Mouse (Mus musculus) lung, embryonic 16.5 days (tissue): ENCODE measurements at regions not wholly inside any gene's neighbourhood (a gene's known extent, or its start where the extent isn't known, plus 50 kb on each side); places are given as distances from the start of the nearest gene placed in this dataset.

ENCODE experiments used
- ATAC-seq: fragments of 200-750 bp; cut with Nextera tagmentation; 2 replicates; pipeline ENCODE4 v1.8.0; 2017; ENCODE audit warnings: low read depth, mild to moderate bottlenecking, moderate library complexity
- H3K27ac ChIP-seq: fragments of 300-500 bp; sonication (generic); 2 replicates; pipeline ENCODE4 v1.5.1; 2014; ENCODE audit warnings: mild to moderate bottlenecking, control low read depth, low read length
- H3K27me3 ChIP-seq: fragments of 300-500 bp; sonication (generic); 2 replicates; pipeline ENCODE4 v1.6.1; 2014; ENCODE audit warnings: low read depth, low read length, mixed read lengths; ENCODE audit not compliant: control insufficient read depth, insufficient read depth
- H3K36me3 ChIP-seq: fragments of 300-500 bp; sonication (generic); 2 replicates; pipeline ENCODE4 v1.6.1; 2014; ENCODE audit warnings: low read length; ENCODE audit not compliant: control insufficient read depth, insufficient read depth
- H3K4me1 ChIP-seq: fragments of 300-500 bp; sonication (generic); replicated peaks from 2 replicates; pipeline ENCODE4 v1.6.1; 2014; ENCODE audit warnings: low read length, mixed read lengths; ENCODE audit not compliant: control insufficient read depth, insufficient read depth
- H3K4me2 ChIP-seq: fragments of 300-500 bp; sonication (generic); 2 replicates; pipeline ENCODE4 v1.6.1; 2014; ENCODE audit warnings: low read depth, low read length, control low read depth
- H3K4me3 ChIP-seq: fragments of 300-500 bp; sonication (generic); 2 replicates; pipeline ENCODE4 v1.5.1; 2014; ENCODE audit warnings: mild to moderate bottlenecking, low read length, control low read depth
- H3K9ac ChIP-seq: fragments of 300-500 bp; sonication (generic); 2 replicates; pipeline ENCODE4 v1.6.1; 2014; ENCODE audit warnings: low read length, control low read depth
- H3K9me3 ChIP-seq: fragments of 300-500 bp; sonication (generic); 2 replicates; pipeline ENCODE4 v1.6.1; 2016; ENCODE audit warnings: low read length; ENCODE audit not compliant: control insufficient read depth
- WGBS: fragments of 180-500 bp; shearing (Covaris S2); extraction: QIAGEN DNeasy Blood & Tissue Kit; methylation state at CpG from one replicate; pipeline ENCODE4 v1.1.7; 2014; 5-methylcytosine and 5-hydroxymethylcytosine counted together

DNA sequence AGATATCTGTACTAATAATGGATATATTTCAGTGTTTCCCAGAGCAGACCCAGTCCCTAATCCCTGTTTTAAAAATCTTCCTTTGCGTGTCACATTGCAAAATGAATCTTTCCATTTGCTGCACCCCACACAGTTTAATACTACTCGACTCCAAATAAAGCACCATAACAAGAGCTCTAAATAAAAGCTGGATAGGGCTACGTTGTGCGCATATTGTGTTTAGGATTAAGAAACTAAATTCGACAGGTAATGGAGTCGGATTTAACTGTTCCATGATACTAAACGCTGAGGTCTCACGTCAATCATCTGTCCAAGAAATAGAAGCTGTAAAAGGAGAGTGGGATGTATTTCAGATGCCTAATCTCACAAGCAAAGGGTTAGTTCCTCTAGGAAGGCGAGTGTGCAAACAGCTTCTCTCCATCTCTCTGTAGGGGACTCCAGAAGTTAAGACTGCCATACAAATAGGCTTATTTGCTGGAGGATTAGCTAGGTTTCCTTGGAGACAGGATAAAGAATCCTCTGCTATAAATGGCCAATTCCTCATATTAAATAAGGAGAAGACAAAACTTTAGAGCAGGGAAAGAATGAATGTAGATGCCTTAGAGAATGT, 544.6 kb downstream of the Olfm4 start:
- Histone ChIP-seq H3K4me2 (no peak overlapping the region), H3K4me1 (no peaks in the 10 kb centered on the region), H3K27me3 (no peaks in the 10 kb centered on the region), H3K27ac (no peak overlapping the region), H3K36me3 (no peaks in the 10 kb centered on the region), H3K9me3 (no peaks in the 10 kb centered on the region), H3K9ac (no peak overlapping the region), H3K4me3 (no peak overlapping the region)
- WGBS, result 70% methylated on average over 9 of the region's 9 CpGs
- no peak for ATAC-seq

DNA sequence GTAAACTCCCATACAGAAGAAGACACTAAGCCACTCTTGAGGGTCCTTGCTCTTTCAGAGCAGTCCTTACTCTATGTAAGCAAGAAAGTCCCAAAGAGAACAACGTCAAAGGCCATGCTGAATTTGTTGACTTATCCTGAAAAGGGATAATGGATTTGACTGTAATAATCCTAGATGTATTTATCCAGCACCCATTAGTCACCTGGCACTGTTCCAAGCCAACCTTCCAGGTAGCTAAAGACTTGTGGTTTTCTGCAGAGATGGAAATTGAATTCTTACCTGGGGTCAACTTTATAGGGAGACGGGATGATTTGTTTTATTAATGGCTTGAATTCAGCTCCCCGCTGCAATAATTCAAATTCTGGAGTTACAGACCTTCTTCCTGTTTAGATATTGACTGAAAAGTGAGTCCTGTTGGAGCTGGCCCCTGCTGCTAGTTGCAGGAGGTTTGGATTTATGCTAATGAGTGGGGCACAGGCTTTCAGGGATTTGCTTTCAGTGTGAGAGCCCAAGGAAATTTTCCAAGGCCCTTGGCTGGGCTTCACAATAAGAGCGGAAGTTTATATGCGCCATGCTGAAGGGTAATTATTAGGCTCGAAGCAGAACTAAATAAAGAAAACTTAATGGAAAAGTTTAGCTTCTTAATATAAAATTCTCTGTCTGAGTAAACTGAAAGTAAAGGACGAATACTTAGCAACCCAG, 552.3 kb downstream of the Olfm4 start:
- no peak overlapping the region for H3K27ac ChIP-seq
- WGBS, result 49% methylated on average over 7 of the region's 7 CpGs
- no peaks in the 10 kb centered on the region for H3K9me3 ChIP-seq
- H3K27me3 ChIP-seq, result no peaks in the 10 kb centered on the region
- H3K4me1 ChIP-seq, result no peaks in the 10 kb centered on the region
- no peak for ATAC-seq
- no peak overlapping the region for H3K4me2 ChIP-seq
- no peak overlapping the region for H3K4me3 ChIP-seq
- H3K36me3 ChIP-seq, result no peaks in the 10 kb centered on the region
- H3K9ac ChIP-seq, result no peak overlapping the region

DNA sequence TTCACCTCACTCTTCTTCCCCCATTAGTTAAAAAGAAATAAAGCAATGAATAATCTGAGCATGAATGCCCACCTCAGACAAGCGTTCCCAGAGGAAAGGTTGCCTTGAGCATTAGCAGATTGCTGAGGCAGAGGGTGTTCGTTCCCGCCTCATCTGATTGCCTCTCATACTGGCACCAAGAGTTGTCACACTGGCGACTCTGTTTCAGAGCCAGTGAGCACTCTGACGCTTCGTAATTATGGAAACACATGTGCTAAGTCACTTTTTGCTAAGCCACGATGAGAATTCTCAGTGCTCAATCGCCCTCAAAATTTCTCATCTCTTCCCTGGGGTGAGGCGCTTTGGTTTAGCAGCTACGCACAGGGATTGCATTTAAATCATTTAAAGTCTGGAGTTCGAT, 576.1 kb downstream of the Olfm4 start:
- ATAC-seq, result no peak
- no peak overlapping the region for H3K4me2 ChIP-seq
- no peaks in the 10 kb centered on the region for H3K4me1 ChIP-seq
- H3K36me3 ChIP-seq, result no peaks in the 10 kb centered on the region
- H3K9ac ChIP-seq, result no peak overlapping the region
- H3K27me3 ChIP-seq, result no peaks in the 10 kb centered on the region
- H3K4me3 ChIP-seq, result no peak overlapping the region
- no peaks in the 10 kb centered on the region for H3K9me3 ChIP-seq
- 76% methylated on average over 11 of the region's 11 CpGs for WGBS
- H3K27ac ChIP-seq, result no peak overlapping the region
